Mouse (Mus musculus) kidney, adult 2 months (tissue): ENCODE data around the gene Tnpo2. TPM values are rescaled to one million over a fixed set of nuclear protein-coding genes. Genes with fewer than 3 reads are reported as not detected.

Source experiments
- DNase-seq: peaks from one replicate; pipeline ENCODE4 v3.0.0; 2021
- H3K27ac ChIP-seq: fragments of 200-500 bp; 2 replicates; pipeline ENCODE4 v1.5.1; 2012; ENCODE audit warnings: low read depth, low read length, control low read depth, inconsistent platforms; ENCODE audit not compliant: insufficient read depth
- H3K27me3 ChIP-seq: fragments of 200-500 bp; replicated peaks from 2 replicates; pipeline ENCODE4 v1.6.1; 2012; ENCODE audit warnings: mild to moderate bottlenecking, moderate library complexity, low read length, inconsistent platforms; ENCODE audit not compliant: control insufficient read depth, insufficient read depth
- H3K36me3 ChIP-seq: fragments of 200-500 bp; 2 replicates; pipeline ENCODE4 v1.6.1; 2012; ENCODE audit warnings: mild to moderate bottlenecking, moderate library complexity, low read length, inconsistent platforms; ENCODE audit not compliant: control insufficient read depth, insufficient read depth
- H3K4me1 ChIP-seq: fragments of 200-500 bp; 2 replicates; pipeline ENCODE4 v1.6.1; 2011; ENCODE audit warnings: low read length; ENCODE audit not compliant: control insufficient read depth, insufficient read depth
- H3K4me3 ChIP-seq: fragments of 200-500 bp; 2 replicates; pipeline ENCODE4 v1.5.1; 2011; ENCODE audit warnings: mild to moderate bottlenecking, low read depth, low read length, control low read depth; ENCODE audit not compliant: insufficient read depth
- CTCF ChIP-seq: fragments of 200-500 bp; conservative IDR thresholded peaks from 2 replicates; pipeline ENCODE4 v1.5.1; 2011; ENCODE audit warnings: low read depth, mild to moderate bottlenecking, control low read depth, low read length, moderate library complexity, mixed read lengths; ENCODE audit not compliant: insufficient read depth, insufficient read length
- POLR2A ChIP-seq: fragments of 200-500 bp; IDR thresholded peaks from one replicate; pipeline ENCODE4 v1.6.1; 2011; ENCODE audit warnings: low read depth, low read length, control low read depth
- WGBS: fragments of 180-500 bp; shearing (Covaris S2); methylation state at CpG from one replicate; pipeline ENCODE4 v1.1.7; 2018; 5-methylcytosine and 5-hydroxymethylcytosine counted together
- polyA plus RNA-seq: library from polyadenylated mRNA; depleted of rRNA; stranded (reverse); fragments of >200 nt; gene quantifications from 2 replicates; pipeline ENCODE4 v1.2.3, GENCODE M21; 2012; rRNA removed

Gene Tnpo2
- polyA plus RNA-seq, 1 experiment = 36.1 TPM

DNA sequence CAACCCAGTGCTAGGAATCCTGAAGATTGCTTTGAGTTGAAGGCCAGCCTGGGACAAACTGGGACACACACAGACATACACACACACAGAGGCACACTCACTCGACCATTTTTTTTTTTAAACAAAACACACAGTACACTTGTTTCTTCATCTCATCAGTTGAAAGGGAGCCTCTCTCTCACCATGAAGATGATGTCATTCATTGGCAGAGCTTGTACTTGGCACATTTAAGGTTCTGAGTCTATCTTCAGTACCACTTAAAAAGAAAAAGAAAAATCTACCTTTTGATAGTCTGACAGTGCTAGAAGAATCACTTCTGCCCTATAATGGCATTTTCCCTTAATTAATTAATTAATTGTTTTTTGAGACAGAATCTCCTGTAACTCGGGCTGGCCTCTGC lies 52.1 kb downstream of the Tnpo2 start:
- no peaks in the 10 kb centered on the region for H3K27me3 ChIP-seq
- no peak for TF ChIP-seq CTCF
- TF ChIP-seq POLR2A = no peak
- no peaks in the 10 kb centered on the region for H3K36me3 ChIP-seq
- no peak overlapping the region for H3K27ac ChIP-seq
- no peak for DNase-seq
- no peak overlapping the region for H3K4me3 ChIP-seq
- H3K4me1 ChIP-seq = no peaks in the 10 kb centered on the region; the same call in 1 of the 2 replicates
- WGBS = 88% methylated on average over 2 of the region's 2 CpGs

- H3K36me3 ChIP-seq = no peaks in the 10 kb centered on the region
- no peak for TF ChIP-seq CTCF
- TF ChIP-seq POLR2A = no peak
- WGBS = 90% methylated on average over 11 of the region's 11 CpGs
- DNase-seq = no peak
- no peak overlapping the region for H3K4me3 ChIP-seq
- H3K4me1 ChIP-seq = no peaks in the 10 kb centered on the region
- no peak overlapping the region for H3K27ac ChIP-seq
- H3K27me3 ChIP-seq = no peaks in the 10 kb centered on the region
These were observed 54.1 kb downstream of the Tnpo2 start for GRCm38 (mm10) chr8:85090856-85091255.

DNA sequence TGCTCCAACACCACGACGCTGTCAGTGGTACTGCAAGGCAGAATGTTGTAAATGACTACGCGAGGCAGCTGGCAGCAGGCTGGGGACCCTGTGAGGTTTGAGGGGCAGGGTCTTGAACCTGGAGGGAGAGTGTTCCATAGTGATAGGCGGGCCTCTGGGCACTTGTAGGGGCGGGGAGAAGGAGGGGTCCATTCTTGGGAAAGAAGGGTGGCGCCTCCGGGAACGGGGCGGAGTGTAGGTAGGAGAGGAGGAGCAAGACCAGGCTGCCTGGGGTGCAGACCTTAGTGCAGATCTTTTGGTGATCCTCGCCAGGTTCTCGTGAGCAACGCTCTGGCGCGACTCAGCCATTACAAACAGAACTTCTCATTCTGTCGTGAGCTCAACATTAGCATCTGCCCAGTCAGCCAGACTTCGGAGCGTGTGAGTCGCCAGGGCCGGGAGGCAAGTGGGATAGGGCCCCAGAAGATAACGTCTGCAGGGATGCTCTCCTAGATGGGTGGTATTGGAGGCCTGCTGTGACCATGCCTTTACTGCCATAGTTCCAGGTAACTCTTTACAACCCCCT lies 54.9 kb downstream of the Tnpo2 start:
- no peaks in the 10 kb centered on the region; the same call in 1 of the 2 replicates for H3K36me3 ChIP-seq
- no peak for DNase-seq
- no peaks in the 10 kb centered on the region for H3K4me1 ChIP-seq
- H3K27ac ChIP-seq = no peak overlapping the region
- WGBS = 62% methylated on average over 21 of the region's 21 CpGs
- no peak overlapping the region for H3K4me3 ChIP-seq
- no peaks in the 10 kb centered on the region for H3K27me3 ChIP-seq
- TF ChIP-seq POLR2A = no peak
- TF ChIP-seq CTCF = no peak

DNA sequence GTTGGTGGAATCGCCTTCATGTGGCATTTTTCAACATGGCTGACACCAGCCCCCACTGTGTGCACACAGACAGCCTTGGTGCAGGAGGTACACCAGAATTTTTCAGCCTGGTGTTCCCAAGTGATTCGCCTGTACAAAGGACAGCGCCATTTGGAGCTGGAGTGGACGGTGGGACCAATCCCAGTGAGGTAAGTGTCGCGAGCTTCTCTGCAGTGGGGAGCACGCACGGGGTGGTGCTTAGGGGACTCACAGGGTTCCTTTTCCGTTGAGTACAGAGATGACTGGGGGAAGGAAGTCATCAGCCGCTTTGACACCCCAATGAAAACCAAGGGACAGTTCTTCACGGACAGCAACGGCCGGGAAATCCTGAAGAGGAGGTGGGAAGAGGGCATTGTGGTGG lies 58.3 kb downstream of the Tnpo2 start:
- Histone ChIP-seq H3K4me1 (no peaks in the 10 kb centered on the region), H3K36me3 (no peaks in the 10 kb centered on the region; the same call in 1 of the 2 replicates), H3K27ac (no peak overlapping the region), H3K4me3 (no peak overlapping the region), H3K27me3 (no peaks in the 10 kb centered on the region)
- 91% methylated on average over 13 of the region's 13 CpGs for WGBS
- DNase-seq = no peak
- TF ChIP-seq CTCF = no peak
- no peak for TF ChIP-seq POLR2A

- Histone ChIP-seq H3K27me3 (no peaks in the 10 kb centered on the region), H3K4me3 (no peak overlapping the region), H3K36me3 (no peaks in the 10 kb centered on the region; the same call in 1 of the 2 replicates), H3K27ac (no peak overlapping the region), H3K4me1 (no peaks in the 10 kb centered on the region)
- DNase-seq = no peak
- 87% methylated on average over 7 of the region's 7 CpGs for WGBS
- TF ChIP-seq POLR2A = no peak
- no peak for TF ChIP-seq CTCF
These were observed 58.9 kb downstream of the Tnpo2 start for GRCm38 (mm10) chr8:85095566-85095965.

- H3K4me3 ChIP-seq = no peak overlapping the region
- no peak overlapping the region for H3K27ac ChIP-seq
- no peak for DNase-seq
- 90% methylated on average over 16 of the region's 16 CpGs for WGBS
- no peaks in the 10 kb centered on the region for H3K4me1 ChIP-seq
- H3K27me3 ChIP-seq = no peaks in the 10 kb centered on the region
- TF ChIP-seq CTCF (no peak), POLR2A (no peak)
- H3K36me3 ChIP-seq = no peaks in the 10 kb centered on the region; the same call in 1 of the 2 replicates
These were observed 59.5 kb downstream of the Tnpo2 start for GRCm38 (mm10) chr8:85096196-85096595.

DNA sequence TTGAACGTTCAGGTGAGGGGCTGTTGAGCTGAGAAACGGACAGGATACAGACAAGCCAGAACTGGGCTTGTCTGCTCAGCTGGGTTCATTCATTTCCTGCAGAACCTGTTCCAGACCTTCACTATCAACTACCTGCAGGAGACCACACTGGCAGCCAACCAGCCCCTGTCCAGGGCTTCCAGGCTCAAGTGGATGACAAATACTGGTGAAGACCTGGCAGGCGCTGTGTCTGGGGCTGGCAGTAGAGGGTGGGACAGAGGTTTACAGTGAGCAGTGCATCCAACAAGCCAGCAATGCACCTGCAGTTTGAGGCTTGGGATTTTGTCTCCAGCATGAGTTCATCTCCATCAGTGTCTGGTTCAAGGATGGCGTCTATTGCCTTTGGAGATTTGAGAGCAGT lies 60.1 kb downstream of the Tnpo2 start:
- Histone ChIP-seq H3K27ac (no peak overlapping the region), H3K36me3 (no peaks in the 10 kb centered on the region; the same call in 1 of the 2 replicates), H3K4me1 (no peaks in the 10 kb centered on the region), H3K4me3 (no peak overlapping the region), H3K27me3 (no peaks in the 10 kb centered on the region)
- DNase-seq = no peak
- 90% methylated on average over 4 of the region's 4 CpGs for WGBS
- TF ChIP-seq CTCF = no peak
- TF ChIP-seq POLR2A = no peak

GRCm38 (mm10) chr8:85100076-85100665 lies 63.5 kb downstream of the Tnpo2 start:
- no peak overlapping the region for H3K4me3 ChIP-seq
- H3K4me1 ChIP-seq = no peaks in the 10 kb centered on the region
- no peak for DNase-seq
- no peak overlapping the region for H3K27ac ChIP-seq
- 86% methylated on average over 4 of the region's 4 CpGs for WGBS
- H3K36me3 ChIP-seq = no peaks in the 10 kb centered on the region; the same call in 1 of the 2 replicates
- TF ChIP-seq CTCF (no peak), POLR2A (no peak)
- no peaks in the 10 kb centered on the region for H3K27me3 ChIP-seq

Other genes starting within 250 kb of the Tnpo2 start
- 17.7 and 22.1 TPM in 2 replicates for gene Nfix, start 236.6 kb upstream of the Tnpo2 start, polyA plus RNA-seq
- 4.4 and 4.5 TPM in 2 replicates for gene Dand5, start 214.1 kb upstream of the Tnpo2 start, polyA plus RNA-seq
- gene Gadd45gip1, start 205.4 kb upstream of the Tnpo2 start, polyA plus RNA-seq = 24.2 and 41.0 TPM in 2 replicates
- 73.0 TPM in 2 replicates for gene Rad23a, start 196.2 kb upstream of the Tnpo2 start, polyA plus RNA-seq
- gene Calr, start 190.0 kb upstream of the Tnpo2 start, polyA plus RNA-seq = 316 and 337 TPM in 2 replicates
- gene Farsa, start 179.9 kb upstream of the Tnpo2 start, polyA plus RNA-seq = 37.5 and 37.6 TPM in 2 replicates
- 0.87 and 1.7 TPM in 2 replicates for gene Syce2, start 164.8 kb upstream of the Tnpo2 start, polyA plus RNA-seq
- gene Gcdh, start 143.0 kb upstream of the Tnpo2 start, polyA plus RNA-seq = 700 TPM in 2 replicates
- gene Klf1, start 135.0 kb upstream of the Tnpo2 start, polyA plus RNA-seq = 3.2 and 6.0 TPM in 2 replicates
- gene Dnase2a, start 128.4 kb upstream of the Tnpo2 start, polyA plus RNA-seq = 19.0 and 20.1 TPM in 2 replicates
- gene Mast1, start 99.6 kb upstream of the Tnpo2 start, polyA plus RNA-seq = 0.18 and 0.38 TPM in 2 replicates
- gene Rtbdn, start 89.9 kb upstream of the Tnpo2 start, polyA plus RNA-seq = not detected in 2 replicates
- not detected in 2 replicates for gene Gm49661, start 67.5 kb upstream of the Tnpo2 start, polyA plus RNA-seq
- 304 and 376 TPM in 2 replicates for gene Prdx2, start 67.3 kb upstream of the Tnpo2 start, polyA plus RNA-seq
- gene Rnaseh2a, start 67.1 kb upstream of the Tnpo2 start, polyA plus RNA-seq = 29.4 and 34.4 TPM in 2 replicates
- gene Junb, start 58.2 kb upstream of the Tnpo2 start, polyA plus RNA-seq = 19.2 and 20.9 TPM in 2 replicates
- gene Hook2, start 46.3 kb upstream of the Tnpo2 start, polyA plus RNA-seq = 34.5 and 34.6 TPM in 2 replicates
- not detected in 2 replicates for gene Best2, start 22.4 kb upstream of the Tnpo2 start, polyA plus RNA-seq
- 266 and 270 TPM in 2 replicates for gene Asna1, start 11.6 kb upstream of the Tnpo2 start, polyA plus RNA-seq
- 103 and 111 TPM in 2 replicates for gene Trir, start 10.1 kb upstream of the Tnpo2 start, polyA plus RNA-seq
- gene Fbxw9, start 23.1 kb downstream of the Tnpo2 start, polyA plus RNA-seq = 32.6 and 39.6 TPM in 2 replicates
- gene Gm5741, start 31.1 kb downstream of the Tnpo2 start, polyA plus RNA-seq = 0.91 TPM in 1 of 2 replicates, not detected in the other
- 26.0 and 30.8 TPM in 2 replicates for gene Dhps, start 34.8 kb downstream of the Tnpo2 start, polyA plus RNA-seq
- gene Wdr83os, start 43.8 kb downstream of the Tnpo2 start, polyA plus RNA-seq = 141 and 157 TPM in 2 replicates
- 33.7 and 37.7 TPM in 2 replicates for gene Wdr83, start 44.4 kb downstream of the Tnpo2 start, polyA plus RNA-seq
- 111 and 116 TPM in 2 replicates for gene Man2b1, start 46.4 kb downstream of the Tnpo2 start, polyA plus RNA-seq
- 0.76 and 0.84 TPM in 2 replicates for gene Zfp791, start 86.2 kb downstream of the Tnpo2 start, polyA plus RNA-seq
- not detected in 2 replicates for gene Cks1brt, start 115.0 kb downstream of the Tnpo2 start, polyA plus RNA-seq
- gene Olfr371, start 189.1 kb downstream of the Tnpo2 start, polyA plus RNA-seq = not detected in 2 replicates